Mouse (Mus musculus): ENCODE measurements at regions not wholly inside any gene's neighbourhood (a gene's known extent, or its start where the extent isn't known, plus 50 kb on each side); places are given as distances from the start of the nearest gene placed in this dataset.

DNA sequence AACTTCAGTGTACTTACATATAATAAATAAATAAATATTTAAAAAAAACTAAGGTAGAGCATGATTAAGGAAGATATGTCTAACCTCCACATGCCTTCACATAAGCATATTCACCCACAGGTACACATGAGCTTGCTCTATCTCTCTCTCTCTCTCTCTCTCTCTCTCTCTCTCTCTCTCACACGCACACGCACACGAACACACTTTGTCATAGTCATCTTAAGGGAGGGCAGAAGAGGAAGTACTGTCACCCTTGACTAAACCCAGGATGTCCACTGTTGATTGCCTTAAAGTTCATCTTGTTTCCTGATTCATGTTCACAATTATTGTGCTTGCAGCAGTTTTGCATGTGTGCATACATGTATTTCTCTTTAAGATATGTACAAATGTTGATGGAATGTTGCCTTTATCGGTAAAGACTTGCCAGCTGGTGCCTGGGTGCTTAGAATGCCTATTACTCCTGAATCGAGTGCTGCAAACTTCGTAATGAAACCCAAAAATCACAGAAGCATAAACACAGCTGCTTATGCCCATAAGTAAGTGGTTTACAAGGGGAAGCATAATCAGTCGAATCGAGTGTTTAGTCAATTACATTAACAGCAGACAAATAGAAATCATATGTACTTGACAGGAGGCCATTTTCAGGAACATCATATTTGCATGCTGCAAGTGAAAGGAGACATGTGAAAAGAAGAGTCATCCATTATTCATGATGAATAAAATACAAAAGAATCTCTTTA lies 84.3 kb downstream of the Tmem168 start:
- TF ChIP-seq CTCF (IDR thresholded peaks at IDR 0.05; ENCODE audit: extremely low read depth, insufficient read length, insufficient replicate concordance, low read depth, low read length) (no peak), POLR2A (IDR thresholded peaks at IDR 0.05; ENCODE audit: low read depth, low read length) (no peak)
- Histone ChIP-seq H3K36me3 (ENCODE audit: control insufficient read depth, insufficient read depth, low read length) (no peaks in the 10 kb centered on the region), H3K27me3 (ENCODE audit: control insufficient read depth, insufficient read depth, low read length) (no peaks in the 10 kb centered on the region), H3K27ac (ENCODE audit: insufficient read depth, low read depth, low read length) (no peak overlapping the region), H3K4me1 (ENCODE audit: control insufficient read depth, insufficient read depth, insufficient read length, low read length) (no peaks in the 10 kb centered on the region), H3K4me3 (ENCODE audit: low read depth, low read length) (no peak overlapping the region)
- 83% methylated on average over 8 of the region's 8 CpGs for WGBS

GRCm38 (mm10) chr6:13514126-13514525 lies 93.8 kb downstream of the Tmem168 start:
- no peaks in the 10 kb centered on the region for H3K36me3 ChIP-seq (ENCODE audit: control insufficient read depth, insufficient read depth, low read length)
- no peak for TF ChIP-seq CTCF (IDR thresholded peaks at IDR 0.05; ENCODE audit: extremely low read depth, insufficient read length, insufficient replicate concordance, low read depth, low read length)
- TF ChIP-seq POLR2A (IDR thresholded peaks at IDR 0.05; ENCODE audit: low read depth, low read length): no peak
- H3K4me3 ChIP-seq (ENCODE audit: low read depth, low read length): no peak overlapping the region
- no peaks in the 10 kb centered on the region for H3K4me1 ChIP-seq (ENCODE audit: control insufficient read depth, insufficient read depth, insufficient read length, low read length)
- 38% methylated on average over 3 of the region's 3 CpGs for WGBS
- H3K27ac ChIP-seq (ENCODE audit: insufficient read depth, low read depth, low read length): no peak overlapping the region
- no peaks in the 10 kb centered on the region for H3K27me3 ChIP-seq (ENCODE audit: control insufficient read depth, insufficient read depth, low read length)

GRCm38 (mm10) chr6:13476493-13477129 lies 131.3 kb downstream of the Tmem168 start:
- TF ChIP-seq POLR2A (IDR thresholded peaks at IDR 0.05; ENCODE audit: low read depth, low read length) (no peak), CTCF (IDR thresholded peaks at IDR 0.05; ENCODE audit: extremely low read depth, insufficient read length, insufficient replicate concordance, low read depth, low read length) (no peak)
- H3K4me3 ChIP-seq (ENCODE audit: low read depth, low read length): no peak overlapping the region
- H3K36me3 ChIP-seq (ENCODE audit: control insufficient read depth, insufficient read depth, low read length): no peaks in the 10 kb centered on the region
- H3K27ac ChIP-seq (ENCODE audit: insufficient read depth, low read depth, low read length): no peak overlapping the region
- no peaks in the 10 kb centered on the region for H3K27me3 ChIP-seq (ENCODE audit: control insufficient read depth, insufficient read depth, low read length)
- WGBS: 92% methylated on average over 5 of the region's 5 CpGs
- H3K4me1 ChIP-seq (ENCODE audit: control insufficient read depth, insufficient read depth, insufficient read length, low read length): no peaks in the 10 kb centered on the region

DNA sequence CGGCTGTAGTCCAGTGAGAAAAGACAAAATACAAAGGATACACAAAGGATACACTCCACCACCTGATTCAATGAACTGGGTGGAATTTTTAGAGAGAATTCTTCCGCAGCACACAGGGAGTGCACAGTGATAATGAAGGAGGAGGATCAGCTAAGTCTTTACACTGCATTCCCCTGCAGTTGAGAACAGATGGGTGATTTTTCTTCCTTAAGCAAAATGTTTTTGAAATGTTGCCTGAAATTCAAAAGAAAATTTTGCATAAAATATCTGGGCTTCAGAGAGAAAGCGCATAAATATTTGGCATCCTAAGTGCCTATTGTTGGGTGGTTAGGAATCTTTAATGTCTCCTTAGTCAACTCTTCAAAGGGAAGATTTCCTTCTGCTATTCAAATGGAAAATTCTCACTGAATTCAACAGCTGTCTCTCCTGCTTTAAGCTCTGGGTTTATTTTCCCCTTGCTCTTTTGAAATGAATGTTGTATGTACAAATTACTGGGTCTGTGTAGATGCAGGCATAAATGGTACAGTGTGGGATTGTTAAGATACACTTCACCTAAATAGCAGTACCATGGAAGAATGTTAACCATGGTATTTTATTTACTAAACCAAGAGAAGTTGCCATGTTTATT lies 158.6 kb downstream of the Tmem168 start:
- Histone ChIP-seq H3K4me3 (ENCODE audit: low read depth, low read length) (no peak overlapping the region), H3K4me1 (ENCODE audit: control insufficient read depth, insufficient read depth, insufficient read length, low read length) (no peaks in the 10 kb centered on the region), H3K27ac (ENCODE audit: insufficient read depth, low read depth, low read length) (no peak overlapping the region), H3K27me3 (ENCODE audit: control insufficient read depth, insufficient read depth, low read length) (no peaks in the 10 kb centered on the region), H3K36me3 (ENCODE audit: control insufficient read depth, insufficient read depth, low read length) (no peaks in the 10 kb centered on the region)
- TF ChIP-seq POLR2A (IDR thresholded peaks at IDR 0.05; ENCODE audit: low read depth, low read length): no peak
- TF ChIP-seq CTCF (IDR thresholded peaks at IDR 0.05; ENCODE audit: extremely low read depth, insufficient read length, insufficient replicate concordance, low read depth, low read length): no peak
- WGBS: 73% methylated on average over 3 of the region's 3 CpGs

- H3K4me3 ChIP-seq (ENCODE audit: low read depth, low read length): no peak overlapping the region
- no peaks in the 10 kb centered on the region for H3K4me1 ChIP-seq (ENCODE audit: control insufficient read depth, insufficient read depth, insufficient read length, low read length)
- H3K36me3 ChIP-seq (ENCODE audit: control insufficient read depth, insufficient read depth, low read length): no peaks in the 10 kb centered on the region
- TF ChIP-seq CTCF (IDR thresholded peaks at IDR 0.05; ENCODE audit: extremely low read depth, insufficient read length, insufficient replicate concordance, low read depth, low read length): peak; percentile 12; the same call in 1 of the 2 replicates
- no peak for TF ChIP-seq POLR2A (IDR thresholded peaks at IDR 0.05; ENCODE audit: low read depth, low read length)
- H3K27me3 ChIP-seq (ENCODE audit: control insufficient read depth, insufficient read depth, low read length): no peaks in the 10 kb centered on the region
- H3K27ac ChIP-seq (ENCODE audit: insufficient read depth, low read depth, low read length): no peak overlapping the region
These were observed 189.0 kb upstream of the Vwde start for GRCm38 (mm10) chr6:13413768-13414167.

- TF ChIP-seq CTCF (IDR thresholded peaks at IDR 0.05; ENCODE audit: extremely low read depth, insufficient read length, insufficient replicate concordance, low read depth, low read length) (no peak), POLR2A (IDR thresholded peaks at IDR 0.05; ENCODE audit: low read depth, low read length) (no peak)
- no peaks in the 10 kb centered on the region for H3K4me1 ChIP-seq (ENCODE audit: control insufficient read depth, insufficient read depth, insufficient read length, low read length)
- WGBS: 80% methylated on average over 3 of the region's 3 CpGs
- H3K36me3 ChIP-seq (ENCODE audit: control insufficient read depth, insufficient read depth, low read length): no peaks in the 10 kb centered on the region
- no peak overlapping the region for H3K27ac ChIP-seq (ENCODE audit: insufficient read depth, low read depth, low read length)
- no peak overlapping the region for H3K4me3 ChIP-seq (ENCODE audit: low read depth, low read length)
- no peaks in the 10 kb centered on the region for H3K27me3 ChIP-seq (ENCODE audit: control insufficient read depth, insufficient read depth, low read length)
These were observed 188.3 kb upstream of the Vwde start for GRCm38 (mm10) chr6:13413092-13413491.

GRCm38 (mm10) chr6:13384469-13384868 lies 159.7 kb upstream of the Vwde start:
- 86% methylated on average over 1 of the region's 1 CpGs for WGBS
- TF ChIP-seq CTCF (IDR thresholded peaks at IDR 0.05; ENCODE audit: extremely low read depth, insufficient read length, insufficient replicate concordance, low read depth, low read length) (no peak), POLR2A (IDR thresholded peaks at IDR 0.05; ENCODE audit: low read depth, low read length) (no peak)
- Histone ChIP-seq H3K27me3 (ENCODE audit: control insufficient read depth, insufficient read depth, low read length) (no peaks in the 10 kb centered on the region), H3K27ac (ENCODE audit: insufficient read depth, low read depth, low read length) (no peak overlapping the region), H3K4me1 (ENCODE audit: control insufficient read depth, insufficient read depth, insufficient read length, low read length) (no peaks in the 10 kb centered on the region), H3K4me3 (ENCODE audit: low read depth, low read length) (no peak overlapping the region), H3K36me3 (ENCODE audit: control insufficient read depth, insufficient read depth, low read length) (no peaks in the 10 kb centered on the region)
